Mouse (Mus musculus) spleen, adult 2 months (tissue): ENCODE measurements around the gene Vps26b.

Source experiments
- CTCF ChIP-seq: fragments of 200-500 bp; IDR thresholded peaks from 2 replicates; pipeline ENCODE4 v1.5.1; 2011; ENCODE audit warnings: mild to moderate bottlenecking, inconsistent platforms; ENCODE audit not compliant: insufficient read depth, insufficient read length, insufficient replicate concordance; ENCODE audit errors: extremely low read depth
- POLR2A ChIP-seq: fragments of 200-500 bp; IDR thresholded peaks from 2 replicates; pipeline ENCODE4 v1.6.1; 2011; ENCODE audit warnings: low read depth, low read length, inconsistent platforms

GRCm38 (mm10) chr9:27049492-27049891 lies 19.6 kb upstream of the Vps26b start:
- TF ChIP-seq CTCF (no peak), POLR2A (no peak)
